Mouse (Mus musculus): ENCODE results near the gene 3110021N24Rik. TPM values are rescaled to one million over a fixed set of nuclear protein-coding genes. Genes with fewer than 3 reads are reported as not detected.

3110021N24Rik gene
- polyA plus RNA-seq, 1 experiment from 2014 or later, result 1.9 TPM

GRCm38 (mm10) chr4:108768527-108768926 is 49.1 kb downstream of the 3110021N24Rik start:
- no peaks in the 10 kb centered on the region for H3K9me3 ChIP-seq
- H3K4me1 ChIP-seq, result no peaks in the 10 kb centered on the region
- H3K36me3 ChIP-seq (replicated peaks), result no peaks in the 10 kb centered on the region
- H3K9ac ChIP-seq, result no peak overlapping the region
- H3K27me3 ChIP-seq (replicated peaks), result no peaks in the 10 kb centered on the region
- no peak overlapping the region for H3K4me2 ChIP-seq
- ATAC-seq (replicated peaks), result no peak
- H3K27ac ChIP-seq, result no peak overlapping the region
- no peak overlapping the region for H3K4me3 ChIP-seq

DNA sequence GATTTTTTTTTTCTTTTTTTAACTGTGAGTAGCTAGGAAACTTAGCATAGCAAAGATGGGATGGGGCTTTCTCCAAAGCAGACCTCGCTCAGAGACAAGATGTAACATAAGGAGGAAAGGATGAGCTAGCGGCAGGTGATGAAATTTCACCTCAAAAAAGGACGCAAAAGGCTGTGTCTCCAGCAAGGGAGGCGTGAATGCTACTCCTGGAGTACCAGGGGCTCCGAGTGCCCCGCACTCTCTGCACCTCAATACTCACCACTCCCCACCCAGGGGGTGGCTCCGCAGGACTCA is 60.3 kb downstream of the 3110021N24Rik start:
- H3K27ac ChIP-seq, result peak overlapping the region; percentile 96
- peak overlapping the region; percentile 80 for H3K4me3 ChIP-seq
- H3K27me3 ChIP-seq (replicated peaks), result no peaks in the 10 kb centered on the region
- H3K4me1 ChIP-seq, result peaks cover 5% of the 10 kb centered on the region
- no peaks in the 10 kb centered on the region for H3K9me3 ChIP-seq
- ATAC-seq (replicated peaks), result no peak
- no peaks in the 10 kb centered on the region for H3K36me3 ChIP-seq (replicated peaks)
- 0% methylated on average over 7 of the region's 7 CpGs for WGBS
- peak overlapping the region; percentile 94 for H3K9ac ChIP-seq
- peak overlapping the region; percentile 58 for H3K4me2 ChIP-seq

- WGBS, result 0% methylated on average over 93 of the region's 111 CpGs
- H3K4me2 ChIP-seq, result peak within 1 kb of the TSS; percentile 58
- peak; percentile 93 for ATAC-seq (replicated peaks)
- no peaks in the 10 kb centered on the region for H3K27me3 ChIP-seq (replicated peaks)
- H3K9me3 ChIP-seq, result no peaks in the 10 kb centered on the region
- H3K4me1 ChIP-seq, result peaks cover 5% of the 10 kb centered on the region
- peak within 1 kb of the TSS; percentile 94 for H3K9ac ChIP-seq
- H3K27ac ChIP-seq, result peak within 1 kb of the TSS; percentile 96
- H3K4me3 ChIP-seq, result peak within 1 kb of the TSS; percentile 80
- no peaks in the 10 kb centered on the region for H3K36me3 ChIP-seq (replicated peaks)
Observed at GRCm38 (mm10) chr4:108780057-108780863, 60.8 kb downstream of the 3110021N24Rik start, which contains the start of gene Zfyve9. Gene Zfyve9 (minus strand): TSS chr4:108780798.

- H3K9ac ChIP-seq, result peak overlapping the region; percentile 94
- H3K4me1 ChIP-seq, result peaks cover 5% of the 10 kb centered on the region
- peak overlapping the region; percentile 96 for H3K27ac ChIP-seq
- WGBS, result 0% methylated on average over 18 of the region's 20 CpGs
- H3K4me3 ChIP-seq, result peak overlapping the region; percentile 80
- H3K4me2 ChIP-seq, result peak overlapping the region; percentile 58
- no peaks in the 10 kb centered on the region for H3K36me3 ChIP-seq (replicated peaks)
- no peaks in the 10 kb centered on the region for H3K9me3 ChIP-seq
- ATAC-seq (replicated peaks), result no peak
- H3K27me3 ChIP-seq (replicated peaks), result no peaks in the 10 kb centered on the region
Observed at GRCm38 (mm10) chr4:108780864-108781205, 61.4 kb downstream of the 3110021N24Rik start.

GRCm38 (mm10) chr4:108781596-108781995 is 62.1 kb downstream of the 3110021N24Rik start:
- H3K27ac ChIP-seq, result no peak overlapping the region
- peaks cover 5% of the 10 kb centered on the region for H3K4me1 ChIP-seq
- 49% methylated on average over 3 of the region's 3 CpGs for WGBS
- no peak overlapping the region for H3K9ac ChIP-seq
- no peaks in the 10 kb centered on the region for H3K27me3 ChIP-seq (replicated peaks)
- no peaks in the 10 kb centered on the region for H3K36me3 ChIP-seq (replicated peaks)
- H3K4me3 ChIP-seq, result peak overlapping the region; percentile 80
- no peaks in the 10 kb centered on the region for H3K9me3 ChIP-seq
- H3K4me2 ChIP-seq, result peak overlapping the region; percentile 58; the same call in 1 of the 2 replicates
- no peak for ATAC-seq (replicated peaks)

- H3K4me2 ChIP-seq, result no peak overlapping the region
- H3K36me3 ChIP-seq (replicated peaks), result no peaks in the 10 kb centered on the region
- no peak for ATAC-seq (replicated peaks)
- H3K9ac ChIP-seq, result no peak overlapping the region
- H3K4me1 ChIP-seq, result peaks cover 5% of the 10 kb centered on the region
- no peaks in the 10 kb centered on the region for H3K27me3 ChIP-seq (replicated peaks)
- H3K9me3 ChIP-seq, result no peaks in the 10 kb centered on the region
- no peak overlapping the region for H3K4me3 ChIP-seq
- H3K27ac ChIP-seq, result no peak overlapping the region
- WGBS, result 39% methylated on average over 8 of the region's 8 CpGs
Observed at GRCm38 (mm10) chr4:108782421-108783085, 63.1 kb downstream of the 3110021N24Rik start.

DNA sequence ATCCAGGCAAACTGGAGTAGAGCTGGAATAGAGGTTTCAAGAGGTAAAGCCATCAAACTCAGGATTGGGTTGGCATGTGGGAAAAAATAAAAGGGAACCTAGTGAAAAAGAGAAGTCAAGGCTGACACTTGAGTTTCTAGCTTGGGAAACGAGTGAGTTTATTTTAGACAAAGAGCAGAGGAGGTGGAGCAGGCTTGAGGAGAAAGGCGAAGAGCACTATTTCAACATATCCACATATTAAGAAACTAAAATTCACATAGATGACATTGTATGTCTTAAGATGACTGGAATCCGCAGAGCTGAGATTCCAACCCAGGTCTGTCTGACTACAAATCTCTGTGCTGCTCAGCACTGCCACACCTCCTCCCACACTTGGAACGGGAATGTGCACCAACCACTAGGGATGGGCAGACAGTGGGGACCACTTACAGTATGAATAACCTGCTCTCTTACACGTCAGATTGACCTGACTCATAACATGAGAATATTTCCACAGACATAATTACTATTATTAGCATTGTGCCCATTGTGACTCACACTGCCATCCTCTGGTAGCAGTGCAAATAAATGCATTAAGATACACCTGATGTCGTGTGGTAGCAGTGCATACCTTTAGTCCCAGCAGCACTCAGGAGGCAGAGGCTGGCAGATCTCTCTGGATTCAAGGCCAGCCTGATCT is 69.9 kb downstream of the 3110021N24Rik start:
- H3K9ac ChIP-seq, result no peak overlapping the region
- 81% methylated on average over 6 of the region's 6 CpGs for WGBS
- ATAC-seq (replicated peaks), result no peak
- no peak overlapping the region for H3K27ac ChIP-seq
- H3K27me3 ChIP-seq (replicated peaks), result no peaks in the 10 kb centered on the region
- no peaks in the 10 kb centered on the region for H3K4me1 ChIP-seq
- no peaks in the 10 kb centered on the region for H3K9me3 ChIP-seq
- no peak overlapping the region for H3K4me2 ChIP-seq
- H3K4me3 ChIP-seq, result no peak overlapping the region
- no peaks in the 10 kb centered on the region for H3K36me3 ChIP-seq (replicated peaks)

DNA sequence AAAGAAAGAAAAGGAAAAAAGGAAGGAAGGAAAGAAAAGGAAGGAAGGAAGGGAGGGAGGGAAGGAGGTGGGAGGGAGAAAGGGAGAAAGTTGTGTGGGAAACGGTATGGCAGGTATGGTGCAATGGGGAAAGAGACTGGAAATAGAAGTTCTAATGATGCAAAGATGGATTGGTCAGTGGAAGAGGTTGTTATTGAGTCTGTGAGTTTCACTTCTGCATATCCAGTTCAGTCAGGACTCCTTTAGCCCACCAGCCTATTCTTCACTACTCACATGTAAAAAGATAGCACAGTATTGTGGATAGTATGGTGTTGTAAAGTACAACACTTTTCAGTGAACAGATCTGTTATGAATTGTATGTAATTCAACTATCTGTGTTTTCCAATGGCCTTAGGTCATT is 71.1 kb downstream of the 3110021N24Rik start:
- H3K4me1 ChIP-seq, result no peaks in the 10 kb centered on the region
- H3K9me3 ChIP-seq, result no peaks in the 10 kb centered on the region
- WGBS, result 69% methylated on average over 1 of the region's 1 CpGs
- H3K4me2 ChIP-seq, result no peak overlapping the region
- H3K27ac ChIP-seq, result no peak overlapping the region
- H3K4me3 ChIP-seq, result no peak overlapping the region
- no peaks in the 10 kb centered on the region for H3K36me3 ChIP-seq (replicated peaks)
- no peaks in the 10 kb centered on the region for H3K27me3 ChIP-seq (replicated peaks)
- H3K9ac ChIP-seq, result no peak overlapping the region
- ATAC-seq (replicated peaks), result no peak

DNA sequence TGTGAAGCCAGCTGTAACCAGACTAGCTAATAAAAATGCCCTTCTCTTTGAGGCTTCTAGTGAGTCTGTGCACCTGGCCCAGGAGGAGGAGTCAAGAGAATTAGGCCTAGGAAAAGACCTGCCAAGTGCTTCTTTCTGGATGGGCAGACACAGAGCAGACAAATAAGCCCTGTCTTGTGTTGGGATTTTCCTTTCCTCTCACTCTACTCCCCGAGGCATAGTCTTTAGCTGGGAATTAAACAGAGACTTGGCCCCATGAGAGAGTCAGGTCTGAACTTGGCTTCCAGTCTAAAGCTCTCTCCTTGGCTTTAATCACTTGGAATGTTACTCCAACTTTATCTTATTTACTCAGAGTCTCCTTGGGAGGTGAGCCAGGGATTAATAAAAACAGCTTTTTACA is 74.5 kb downstream of the 3110021N24Rik start:
- no peak for ATAC-seq (replicated peaks)
- H3K36me3 ChIP-seq (replicated peaks), result no peaks in the 10 kb centered on the region
- no peaks in the 10 kb centered on the region for H3K4me1 ChIP-seq
- no peak overlapping the region for H3K4me2 ChIP-seq
- WGBS, result 49% methylated on average over 1 of the region's 1 CpGs
- no peak overlapping the region for H3K27ac ChIP-seq
- H3K27me3 ChIP-seq (replicated peaks), result no peaks in the 10 kb centered on the region
- no peak overlapping the region for H3K4me3 ChIP-seq
- H3K9me3 ChIP-seq, result no peaks in the 10 kb centered on the region
- no peak overlapping the region for H3K9ac ChIP-seq

DNA sequence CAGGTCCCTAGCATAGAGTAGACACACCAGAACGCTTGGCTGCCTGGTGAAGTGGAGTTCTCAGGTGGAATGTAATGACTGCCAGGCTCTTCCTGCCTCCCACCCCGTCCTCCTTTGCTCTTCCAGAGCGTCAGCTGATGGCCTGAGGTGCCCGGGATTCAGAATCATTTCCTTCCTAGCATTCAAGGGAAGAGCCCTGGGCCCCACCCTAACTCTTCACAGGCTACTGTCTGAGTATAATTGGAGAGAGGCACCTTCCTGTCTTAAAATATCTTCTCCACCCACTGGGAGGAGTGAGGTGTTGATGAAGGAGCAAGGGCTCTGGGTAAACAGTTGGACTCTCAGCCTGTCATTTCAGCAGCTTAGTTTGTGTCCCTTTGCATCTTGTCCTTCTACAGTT is 77.3 kb downstream of the 3110021N24Rik start:
- Histone ChIP-seq H3K27me3 (replicated peaks) (no peaks in the 10 kb centered on the region), H3K27ac (no peak overlapping the region), H3K4me2 (no peak overlapping the region), H3K36me3 (replicated peaks) (no peaks in the 10 kb centered on the region), H3K4me1 (no peaks in the 10 kb centered on the region), H3K9me3 (no peaks in the 10 kb centered on the region), H3K9ac (no peak overlapping the region), H3K4me3 (no peak overlapping the region)
- WGBS, result 69% methylated on average over 4 of the region's 4 CpGs
- no peak for ATAC-seq (replicated peaks)

- no peaks in the 10 kb centered on the region for H3K27me3 ChIP-seq (replicated peaks)
- no peak overlapping the region for H3K4me2 ChIP-seq
- no peak for ATAC-seq (replicated peaks)
- no peaks in the 10 kb centered on the region for H3K36me3 ChIP-seq (replicated peaks)
- no peak overlapping the region for H3K9ac ChIP-seq
- H3K9me3 ChIP-seq, result no peaks in the 10 kb centered on the region
- no peak overlapping the region for H3K4me3 ChIP-seq
- 54% methylated on average over 2 of the region's 2 CpGs for WGBS
- no peaks in the 10 kb centered on the region for H3K4me1 ChIP-seq
- no peak overlapping the region for H3K27ac ChIP-seq
Observed at GRCm38 (mm10) chr4:108798083-108798830, 78.8 kb downstream of the 3110021N24Rik start.

GRCm38 (mm10) chr4:108803535-108803934 is 84.1 kb downstream of the 3110021N24Rik start:
- no peak for ATAC-seq (replicated peaks)
- Histone ChIP-seq H3K27ac (no peak overlapping the region), H3K4me2 (no peak overlapping the region), H3K36me3 (replicated peaks) (no peaks in the 10 kb centered on the region), H3K9ac (no peak overlapping the region), H3K27me3 (replicated peaks) (no peaks in the 10 kb centered on the region), H3K4me1 (no peaks in the 10 kb centered on the region), H3K4me3 (no peak overlapping the region), H3K9me3 (no peaks in the 10 kb centered on the region)
- WGBS, result 77% methylated on average over 2 of the region's 2 CpGs

Measured in midbrain, embryonic 15.5 days (tissue).